Mouse (Mus musculus) liver, embryonic 14.5 days (tissue): ENCODE measurements around the gene Gm12184. TPM values are rescaled to one million over a fixed set of nuclear protein-coding genes. Genes with fewer than 3 reads are reported as not detected.

Experiments used
- ATAC-seq: fragments of 200-750 bp; cut with Nextera tagmentation; 2 replicates; pipeline ENCODE4 v1.8.0; 2017; ENCODE audit warnings: moderate number of reproducible peaks, mild to moderate bottlenecking, moderate library complexity; ENCODE audit not compliant: insufficient read depth
- DNase-seq, 3 experiments: peaks; one replicate each; pipeline ENCODE4 v3.0.0-alpha.2; 2012 to 2013; ENCODE audit warnings: low read depth in 3 of 3, low spot score in 3 of 3
- H3K27ac ChIP-seq: fragments of 300-500 bp; sonication (generic); 2 replicates; pipeline ENCODE4 v1.5.1; 2014; ENCODE audit warnings: moderate library complexity, mild to moderate bottlenecking, control low read depth, inconsistent platforms
- H3K27me3 ChIP-seq: fragments of 300-500 bp; sonication (generic); 2 replicates; pipeline ENCODE4 v1.6.1; 2014; ENCODE audit warnings: mild to moderate bottlenecking, low read length, moderate library complexity; ENCODE audit not compliant: control insufficient read depth, insufficient read depth
- H3K36me3 ChIP-seq: fragments of 300-500 bp; sonication (generic); replicated peaks from 2 replicates; pipeline ENCODE4 v1.6.1; 2014; ENCODE audit warnings: low read depth; ENCODE audit not compliant: control insufficient read depth, insufficient read depth
- H3K4me1 ChIP-seq, 2 experiments: fragments of 200-500 bp in 1 of 2; fragments of 300-500 bp in 1 of 2; sonication (generic) in 1 of 2; replicated peaks; 2 replicates each; pipeline ENCODE4 v1.6.1; 2012 to 2014; ENCODE audit warnings: antibody characterized with exemption in 1 of 2, inconsistent platforms in 1 of 2, low read length in 1 of 2; ENCODE audit not compliant: control insufficient read depth in 2 of 2, insufficient read depth in 2 of 2
- H3K4me2 ChIP-seq: fragments of 300-500 bp; sonication (generic); 2 replicates; pipeline ENCODE4 v1.6.1; 2014; ENCODE audit warnings: low read depth, mild to moderate bottlenecking, control low read depth, moderate library complexity
- H3K4me3 ChIP-seq, 2 experiments: fragments of 200-500 bp in 1 of 2; fragments of 300-500 bp in 1 of 2; sonication (generic) in 1 of 2; 2 replicates each; pipeline ENCODE4 v1.5.1; 2012 to 2014; ENCODE audit warnings: low read depth in 2 of 2, low read length in 2 of 2, mild to moderate bottlenecking in 2 of 2, control low read depth in 1 of 2, inconsistent platforms in 1 of 2, moderate library complexity in 1 of 2; ENCODE audit not compliant: insufficient read depth in 1 of 2
- H3K9ac ChIP-seq: fragments of 300-500 bp; sonication (generic); replicated peaks from 2 replicates; pipeline ENCODE4 v1.6.1; 2014; ENCODE audit warnings: mild to moderate bottlenecking, control low read depth, moderate library complexity
- H3K9me3 ChIP-seq: fragments of 300-500 bp; sonication (generic); 2 replicates; pipeline ENCODE4 v1.6.1; 2016; ENCODE audit warnings: low read length, mixed read lengths; ENCODE audit not compliant: control insufficient read depth
- CTCF ChIP-seq: IDR thresholded peaks from 2 replicates; pipeline ENCODE4 v1.5.1; 2016; ENCODE audit warnings: antibody characterized with exemption, low read depth, control low read depth
- EP300 ChIP-seq: IDR thresholded peaks from 2 replicates; pipeline ENCODE4 v1.6.1; 2016; ENCODE audit warnings: antibody characterized with exemption, low read depth
- WGBS: fragments of 180-500 bp; shearing (Covaris S2); extraction: QIAGEN DNeasy Blood & Tissue Kit; methylation state at CpG from one replicate; pipeline ENCODE4 v1.1.7; 2014; ENCODE audit not compliant: insufficient replicate concordance; 5-methylcytosine and 5-hydroxymethylcytosine counted together
- polyA plus RNA-seq, 2 experiments: library from polyadenylated mRNA; depleted of rRNA in 1 of 2; stranded (reverse) in 1 of 2; unstranded in 1 of 2; fragments of >200 nt; fragmentation: Nextera tagmentation in 1 of 2; extraction: Ambion mirVana in 1 of 2; gene quantifications; 2 replicates each; pipeline versions ENCODE4 v1.2.1 to v1.2.3; 2012 to 2014

Gene Gm12184
- polyA plus RNA-seq, 2 experiments = 1.6 to 12.4 TPM

DNA sequence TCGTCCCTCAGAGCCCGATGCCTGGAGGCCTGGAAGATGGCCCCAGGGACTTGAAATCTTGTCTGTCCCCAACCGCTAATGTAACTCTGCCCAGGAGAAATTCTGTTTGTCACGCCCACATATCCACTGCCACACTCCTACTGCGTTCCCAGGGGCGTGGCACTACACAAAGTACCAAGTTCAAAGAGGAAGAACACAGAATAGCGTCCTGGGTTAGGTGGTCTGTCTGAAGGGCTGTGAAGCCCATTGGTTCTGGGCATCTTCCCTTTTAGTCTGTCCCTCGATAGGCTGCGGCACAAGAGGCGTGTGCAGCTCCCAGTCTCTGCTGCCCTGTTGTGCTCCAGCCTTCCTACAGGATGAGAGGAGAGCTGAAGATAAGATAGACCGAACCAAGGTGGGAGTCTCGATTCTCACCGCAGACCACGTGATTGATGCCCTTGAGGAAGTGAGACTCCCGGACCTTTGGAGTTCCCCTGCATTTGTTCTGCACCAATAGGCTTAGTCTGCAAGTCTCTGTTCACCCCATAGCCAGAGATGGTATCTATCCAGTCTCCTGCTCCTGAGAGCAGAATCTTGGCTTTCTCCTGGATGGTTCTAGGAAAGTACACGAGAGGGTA lies 11.8 kb upstream of the Gm12184 start:
- Histone ChIP-seq H3K36me3 (no peaks in the 10 kb centered on the region), H3K4me3 (peak overlapping the region; percentile 65 to 66), H3K27ac (no peak overlapping the region), H3K4me1 (peaks cover 12 to 13% of the 10 kb centered on the region in 2 experiments; a peak in 3 of 4 replicates), H3K27me3 (peaks cover 11% of the 10 kb centered on the region), H3K4me2 (peak overlapping the region; percentile 88), H3K9ac (peak overlapping the region; percentile 0; the same call in 1 of the 2 replicates), H3K9me3 (no peaks in the 10 kb centered on the region)
- WGBS = 1% methylated on average over 16 of the region's 16 CpGs
- no peak for ATAC-seq
- TF ChIP-seq EP300 (no peak), CTCF (no peak)
- DNase-seq = no peak

DNA sequence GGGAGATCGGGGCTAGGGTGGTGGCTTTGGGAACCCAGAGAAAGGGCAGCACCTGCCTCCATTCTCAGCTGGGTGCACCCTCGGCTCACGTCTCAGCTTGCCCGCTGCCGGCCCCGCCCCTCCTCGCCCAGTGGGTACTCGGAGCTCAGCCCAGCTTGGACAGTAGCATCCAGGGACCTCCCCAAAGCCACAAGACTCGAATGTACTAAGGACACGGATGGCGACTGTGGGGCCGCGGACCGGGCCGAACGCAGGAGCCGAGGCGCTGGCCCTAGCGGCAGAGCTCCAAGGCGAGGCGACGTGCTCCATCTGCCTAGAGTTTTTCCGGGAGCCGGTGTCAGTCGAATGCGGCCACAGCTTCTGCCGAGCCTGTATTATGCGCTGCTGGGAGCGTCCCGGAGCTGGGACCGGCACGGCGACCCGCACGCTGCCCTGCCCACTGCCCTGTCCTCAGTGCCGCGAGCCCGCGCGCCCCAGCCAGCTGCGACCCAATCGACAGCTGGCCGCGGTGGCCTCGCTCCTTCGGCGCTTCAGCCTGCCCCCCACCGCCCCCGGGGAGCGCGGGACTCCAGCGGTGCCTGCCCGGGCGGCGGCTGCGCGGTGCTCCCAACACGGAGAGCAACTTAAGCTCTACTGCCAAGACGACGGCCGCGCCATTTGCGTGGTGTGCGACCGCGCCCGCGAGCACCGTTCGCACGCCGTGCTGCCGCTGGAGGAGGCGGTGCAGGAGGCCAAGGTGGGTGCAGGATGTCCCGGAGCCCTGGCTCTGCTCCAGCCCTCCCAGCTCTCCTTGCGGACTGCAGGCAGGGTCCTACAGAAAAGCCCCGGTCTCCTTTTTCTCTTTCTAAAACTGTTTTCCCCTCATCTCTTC lies 11.1 kb upstream of the Gm12184 start:
- no peak for ATAC-seq
- DNase-seq = no peak
- Histone ChIP-seq H3K4me3 (peak overlapping the region; percentile 65 to 66), H3K27ac (no peak overlapping the region), H3K27me3 (peaks cover 11% of the 10 kb centered on the region), H3K9me3 (no peaks in the 10 kb centered on the region), H3K4me2 (peak overlapping the region; percentile 88), H3K9ac (peak overlapping the region; percentile 0), H3K4me1 (peaks cover 13 to 15% of the 10 kb centered on the region in 2 experiments; a peak in 3 of 4 replicates), H3K36me3 (no peaks in the 10 kb centered on the region)
- TF ChIP-seq EP300 (no peak), CTCF (0 out of 2 replicates have a peak, but pooled peaks have one; percentile 5)
- WGBS = under 1% methylated on average over 77 of the region's 77 CpGs

DNA sequence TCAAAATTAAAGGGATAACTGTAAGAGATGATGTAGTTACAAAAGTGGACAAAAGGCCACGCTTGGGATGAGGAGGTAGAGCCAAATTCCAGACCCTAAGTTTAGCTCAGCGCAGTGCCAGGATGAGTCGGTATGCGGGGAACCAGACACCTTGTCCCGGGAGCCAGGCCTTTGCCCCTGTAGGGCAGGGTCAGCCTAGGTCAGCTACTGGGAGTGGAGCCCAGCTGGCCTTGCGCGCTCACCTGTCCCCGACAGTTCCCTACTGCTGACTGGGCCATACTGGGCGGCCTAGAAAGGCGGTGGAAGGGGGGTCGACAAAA lies 10.5 kb upstream of the Gm12184 start:
- Histone ChIP-seq H3K9me3 (no peaks in the 10 kb centered on the region), H3K9ac (peak overlapping the region; percentile 0), H3K4me2 (peak overlapping the region; percentile 88), H3K4me1 (peaks cover 13 to 15% of the 10 kb centered on the region in 2 experiments; a peak in 3 of 4 replicates), H3K27ac (no peak overlapping the region), H3K36me3 (no peaks in the 10 kb centered on the region), H3K27me3 (peaks cover 11% of the 10 kb centered on the region), H3K4me3 (peak overlapping the region; percentile 65 to 66)
- WGBS = 23% methylated on average over 11 of the region's 11 CpGs
- TF ChIP-seq EP300 (no peak), CTCF (no peak)
- no peak for DNase-seq
- no peak for ATAC-seq

DNA sequence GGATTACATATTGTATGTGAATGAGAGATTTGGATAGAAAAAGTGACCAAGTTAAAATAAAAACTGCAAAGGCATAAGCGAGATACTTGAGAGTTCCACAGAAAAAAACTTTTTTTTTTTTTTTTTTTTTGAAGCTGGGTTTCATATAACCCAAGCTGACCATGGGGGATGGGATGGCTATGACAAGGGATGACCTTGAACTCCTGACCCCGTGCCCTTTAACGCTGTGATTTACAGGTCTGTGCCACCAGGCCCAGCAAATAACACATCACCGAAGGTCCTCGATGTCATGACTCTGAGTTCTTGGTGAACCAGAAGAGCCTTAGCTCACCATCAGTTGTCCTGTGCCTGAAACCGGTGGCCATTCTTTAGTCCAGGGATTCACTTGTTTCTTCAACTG lies 9.5 kb upstream of the Gm12184 start:
- H3K4me3 ChIP-seq = no peak overlapping the region
- WGBS = 53% methylated on average over 6 of the region's 6 CpGs
- DNase-seq (no peak), ATAC-seq (no peak)
- TF ChIP-seq CTCF = no peak
- TF ChIP-seq EP300 = no peak
- peaks cover 11% of the 10 kb centered on the region for H3K27me3 ChIP-seq
- H3K9me3 ChIP-seq = no peaks in the 10 kb centered on the region
- no peaks in the 10 kb centered on the region for H3K36me3 ChIP-seq
- no peak overlapping the region for H3K27ac ChIP-seq
- H3K9ac ChIP-seq = no peak overlapping the region
- H3K4me2 ChIP-seq = no peak overlapping the region
- H3K4me1 ChIP-seq = peaks cover 13 to 15% of the 10 kb centered on the region in 2 experiments; a peak in 3 of 4 replicates
